Mouse (Mus musculus) bone marrow, adult 2 months (tissue): ENCODE measurements around the gene Arntl2.

Source experiments
- CTCF ChIP-seq: fragments of 200-500 bp; IDR thresholded peaks from 2 replicates; pipeline ENCODE4 v1.5.1; 2011; ENCODE audit warnings: low read length, control low read depth; ENCODE audit not compliant: control insufficient read depth, insufficient read depth
- POLR2A ChIP-seq: fragments of 200-500 bp; IDR thresholded peaks from 2 replicates; pipeline ENCODE4 v1.6.1; 2011; ENCODE audit warnings: low read depth, mild to moderate bottlenecking, control low read depth, low read length, borderline replicate concordance; ENCODE audit not compliant: control insufficient read depth

- TF ChIP-seq CTCF (no peak), POLR2A (no peak)
Measured at GRCm38 (mm10) chr6:146765270-146765669, 30.6 kb upstream of the Arntl2 start.
